Mouse (Mus musculus): ENCODE measurements around the gene Gm9112. TPM values are rescaled to one million over a fixed set of nuclear protein-coding genes. Genes with fewer than 3 reads are reported as not detected.

Gm9112 gene
- polyA plus RNA-seq, 1 experiment from 2014 or later, result not detected

Other genes with a start within 250 kb of the Gm9112 start
- gene Hdac8, start 202.3 kb downstream of the Gm9112 start, polyA plus RNA-seq (2014; fragmentation: Nextera tagmentation; extraction: Ambion mirVana), result 3.6 and 4.5 TPM in 2 replicates
- 11.2 and 12.3 TPM in 2 replicates for gene Phka1, start 63.4 kb downstream of the Gm9112 start, polyA plus RNA-seq (2014; fragmentation: Nextera tagmentation; extraction: Ambion mirVana)
- gene Gm3880, start 20.7 kb downstream of the Gm9112 start, polyA plus RNA-seq (2014; fragmentation: Nextera tagmentation; extraction: Ambion mirVana), result not detected in 2 replicates
- gene Dmrtc1b, start 230 bp upstream of the Gm9112 start, polyA plus RNA-seq (2014; fragmentation: Nextera tagmentation; extraction: Ambion mirVana), result not detected in 2 replicates
- not detected in 2 replicates for gene Dmrtc1c1, start 95.3 kb upstream of the Gm9112 start, polyA plus RNA-seq (2014; fragmentation: Nextera tagmentation; extraction: Ambion mirVana)
- gene Dmrtc1c2, start 147.0 kb upstream of the Gm9112 start, polyA plus RNA-seq (2014; fragmentation: Nextera tagmentation; extraction: Ambion mirVana), result not detected in 2 replicates
- not detected in 2 replicates for gene 1700031F05Rik, start 160.3 kb upstream of the Gm9112 start, polyA plus RNA-seq (2014; fragmentation: Nextera tagmentation; extraction: Ambion mirVana)
- gene Dmrtc1a, start 201.1 kb upstream of the Gm9112 start, polyA plus RNA-seq (2014; fragmentation: Nextera tagmentation; extraction: Ambion mirVana), result 0.60 TPM in 1 of 2 replicates, not detected in the other
- not detected in 2 replicates for gene 1700011M02Rik, start 201.3 kb upstream of the Gm9112 start, polyA plus RNA-seq (2014; fragmentation: Nextera tagmentation; extraction: Ambion mirVana)
- gene 1700018G05Rik, start 220.7 kb upstream of the Gm9112 start, polyA plus RNA-seq (2014; fragmentation: Nextera tagmentation; extraction: Ambion mirVana), result not detected in 2 replicates

All from limb, embryonic 11.5 days (tissue).